Mouse (Mus musculus) liver, embryonic 12.5 days (tissue): ENCODE data around the gene Plekhm3. TPM values are rescaled to one million over a fixed set of nuclear protein-coding genes. Genes with fewer than 3 reads are reported as not detected.

Source experiments
- ATAC-seq: fragments of 200-750 bp; cut with Nextera tagmentation; 2 replicates; pipeline ENCODE4 v1.8.0; 2017; ENCODE audit warnings: moderate number of reproducible peaks, mild to moderate bottlenecking, moderate library complexity
- H3K27ac ChIP-seq: fragments of 300-500 bp; sonication (generic); 2 replicates; pipeline ENCODE4 v1.5.1; 2016; ENCODE audit warnings: mild to moderate bottlenecking
- H3K27me3 ChIP-seq: fragments of 300-500 bp; sonication (generic); replicated peaks from 2 replicates; pipeline ENCODE4 v1.6.1; 2016; ENCODE audit warnings: mild to moderate bottlenecking, moderate library complexity
- H3K36me3 ChIP-seq: fragments of 300-500 bp; sonication (generic); 2 replicates; pipeline ENCODE4 v1.6.1; 2016; ENCODE audit warnings: mild to moderate bottlenecking, moderate library complexity
- H3K4me1 ChIP-seq: fragments of 300-500 bp; sonication (generic); 2 replicates; pipeline ENCODE4 v1.6.1; 2016
- H3K4me2 ChIP-seq: fragments of 300-500 bp; sonication (generic); 2 replicates; pipeline ENCODE4 v1.6.1; 2016; ENCODE audit warnings: mild to moderate bottlenecking, moderate library complexity
- H3K4me3 ChIP-seq: fragments of 300-500 bp; sonication (generic); 2 replicates; pipeline ENCODE4 v1.5.1; 2016; ENCODE audit warnings: mild to moderate bottlenecking, moderate library complexity
- H3K9ac ChIP-seq: fragments of 300-500 bp; sonication (generic); 2 replicates; pipeline ENCODE4 v1.6.1; 2016; ENCODE audit warnings: mild to moderate bottlenecking, moderate library complexity
- H3K9me3 ChIP-seq: fragments of 300-500 bp; sonication (generic); replicated peaks from 2 replicates; pipeline ENCODE4 v1.6.1; 2016; ENCODE audit warnings: mild to moderate bottlenecking, moderate library complexity
- WGBS: fragments of 180-500 bp; shearing (Covaris S2); methylation state at CpG from one replicate; pipeline ENCODE4 v1.1.7; 2016; ENCODE audit not compliant: insufficient replicate concordance; 5-methylcytosine and 5-hydroxymethylcytosine counted together
- polyA plus RNA-seq: library from polyadenylated mRNA; unstranded; fragments of >200 nt; fragmentation: Nextera tagmentation; extraction: Ambion mirVana; gene quantifications from 2 replicates; pipeline ENCODE4 v1.2.1, GENCODE M21; 2016

Plekhm3 gene
- polyA plus RNA-seq, 1 experiment from 2014 or later: 3.8 TPM

DNA sequence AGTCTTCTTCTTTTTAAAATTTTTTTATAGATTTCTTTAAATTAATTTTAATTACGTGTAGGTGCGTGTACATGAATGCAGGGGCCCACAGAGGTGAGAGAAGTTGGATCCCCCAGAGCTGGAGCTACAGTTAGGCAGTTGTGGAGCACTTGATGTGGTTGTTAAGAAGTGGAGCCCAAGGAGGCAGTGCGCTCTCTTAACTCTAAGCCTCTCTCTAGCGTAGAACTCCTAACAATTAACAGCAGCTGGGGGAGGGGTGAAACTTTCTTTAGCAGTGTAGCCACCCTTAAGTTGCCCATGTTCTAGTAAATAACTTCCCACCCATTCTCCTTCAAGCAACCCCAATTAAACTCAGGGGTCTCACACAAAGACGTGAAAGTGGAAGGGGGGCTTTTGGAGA lies 84.7 kb downstream of the Plekhm3 start:
- Histone ChIP-seq H3K9me3 (no peaks in the 10 kb centered on the region), H3K4me2 (no peak overlapping the region), H3K27ac (no peak overlapping the region), H3K4me1 (peaks cover 19% of the 10 kb centered on the region), H3K9ac (no peak overlapping the region), H3K36me3 (no peaks in the 10 kb centered on the region), H3K27me3 (no peaks in the 10 kb centered on the region), H3K4me3 (no peak overlapping the region)
- 79% methylated on average over 5 of the region's 5 CpGs for WGBS
- ATAC-seq: no peak

DNA sequence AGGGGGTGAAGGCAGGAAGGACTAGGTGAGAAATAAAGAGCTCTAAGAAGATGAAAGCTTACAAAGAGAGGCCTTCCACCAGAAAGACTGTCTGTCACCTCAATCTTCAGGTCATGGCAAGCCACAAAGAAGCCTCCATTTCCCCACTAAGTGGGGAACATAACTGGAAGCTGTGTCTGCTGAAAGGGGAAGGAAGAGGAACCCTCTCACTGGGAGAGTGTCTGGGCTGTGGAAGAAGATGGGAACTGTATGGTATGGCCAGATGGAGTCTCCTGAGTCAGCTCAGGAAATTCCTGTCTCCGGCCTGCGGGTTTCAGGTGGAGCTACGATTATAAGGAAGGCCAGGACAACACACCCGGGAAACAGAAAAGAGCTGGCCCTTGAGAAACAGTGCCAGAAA lies 88.9 kb downstream of the Plekhm3 start:
- no peak overlapping the region for H3K27ac ChIP-seq
- H3K27me3 ChIP-seq: no peaks in the 10 kb centered on the region
- 32% methylated on average over 4 of the region's 4 CpGs for WGBS
- ATAC-seq: no peak
- no peaks in the 10 kb centered on the region for H3K9me3 ChIP-seq
- no peaks in the 10 kb centered on the region for H3K36me3 ChIP-seq
- peaks cover 28% of the 10 kb centered on the region for H3K4me1 ChIP-seq
- no peak overlapping the region for H3K9ac ChIP-seq
- H3K4me2 ChIP-seq: no peak overlapping the region
- H3K4me3 ChIP-seq: no peak overlapping the region

DNA sequence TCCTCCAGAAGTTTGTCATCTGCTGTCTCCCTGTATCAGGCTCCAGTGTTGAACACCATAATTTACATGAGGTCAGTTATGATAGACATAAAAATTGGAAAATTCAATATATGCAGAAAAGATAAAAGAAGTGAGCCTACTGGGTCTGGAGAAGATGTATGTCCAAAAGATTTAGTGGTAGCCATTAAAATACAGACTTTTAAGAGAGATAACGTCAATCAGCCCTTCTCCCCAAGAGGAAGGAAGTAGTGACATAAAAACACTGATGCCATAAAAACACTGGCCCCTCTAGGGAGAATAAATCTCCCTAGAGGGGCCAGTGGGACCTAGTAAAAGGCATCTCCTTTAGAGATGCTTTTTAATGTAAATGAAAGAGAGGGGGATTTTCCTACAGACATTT lies 90.5 kb downstream of the Plekhm3 start:
- WGBS: 17% methylated on average over 1 of the region's 1 CpGs
- H3K4me1 ChIP-seq: peaks cover 28% of the 10 kb centered on the region

GRCm38 (mm10) chr1:64860235-64860920 lies 96.2 kb downstream of the Plekhm3 start:
- no peak for ATAC-seq
- WGBS: 85% methylated on average over 11 of the region's 11 CpGs
- Histone ChIP-seq H3K4me1 (no peaks in the 10 kb centered on the region), H3K27ac (no peak overlapping the region), H3K4me2 (no peak overlapping the region), H3K36me3 (no peaks in the 10 kb centered on the region), H3K4me3 (no peak overlapping the region), H3K9ac (no peak overlapping the region), H3K27me3 (no peaks in the 10 kb centered on the region), H3K9me3 (no peaks in the 10 kb centered on the region)

More for the DNA sequence above, 90.5 kb downstream of the Plekhm3 start:
- Histone ChIP-seq H3K36me3 (no peaks in the 10 kb centered on the region), H3K4me2 (no peak overlapping the region), H3K9me3 (no peaks in the 10 kb centered on the region), H3K27ac (no peak overlapping the region), H3K27me3 (no peaks in the 10 kb centered on the region), H3K4me3 (no peak overlapping the region), H3K9ac (no peak overlapping the region)
- no peak for ATAC-seq

DNA sequence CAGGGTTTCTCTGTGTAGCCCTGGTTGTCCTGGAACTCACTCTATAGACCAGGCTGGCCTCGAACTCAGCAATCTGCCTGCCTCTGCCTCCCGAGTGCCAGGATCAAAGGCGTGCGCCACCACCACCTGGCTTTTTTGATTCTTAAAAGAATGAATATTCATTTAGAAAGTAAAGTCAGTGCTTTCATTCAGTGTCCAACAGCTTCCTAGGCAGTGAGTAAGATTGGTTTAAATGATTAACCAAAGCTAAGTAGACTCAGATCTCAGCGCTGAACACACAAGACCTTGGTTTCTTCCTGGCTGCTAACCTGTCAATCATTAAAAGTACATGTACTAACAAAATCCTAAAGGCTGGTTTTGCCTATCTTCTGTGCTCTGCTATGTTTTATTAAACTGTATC lies 96.8 kb downstream of the Plekhm3 start:
- H3K4me1 ChIP-seq: no peaks in the 10 kb centered on the region
- WGBS: 71% methylated on average over 5 of the region's 5 CpGs
- ATAC-seq: no peak
- H3K4me2 ChIP-seq: no peak overlapping the region
- H3K9me3 ChIP-seq: no peaks in the 10 kb centered on the region
- H3K9ac ChIP-seq: no peak overlapping the region
- H3K4me3 ChIP-seq: no peak overlapping the region
- no peak overlapping the region for H3K27ac ChIP-seq
- no peaks in the 10 kb centered on the region for H3K27me3 ChIP-seq
- H3K36me3 ChIP-seq: no peaks in the 10 kb centered on the region

DNA sequence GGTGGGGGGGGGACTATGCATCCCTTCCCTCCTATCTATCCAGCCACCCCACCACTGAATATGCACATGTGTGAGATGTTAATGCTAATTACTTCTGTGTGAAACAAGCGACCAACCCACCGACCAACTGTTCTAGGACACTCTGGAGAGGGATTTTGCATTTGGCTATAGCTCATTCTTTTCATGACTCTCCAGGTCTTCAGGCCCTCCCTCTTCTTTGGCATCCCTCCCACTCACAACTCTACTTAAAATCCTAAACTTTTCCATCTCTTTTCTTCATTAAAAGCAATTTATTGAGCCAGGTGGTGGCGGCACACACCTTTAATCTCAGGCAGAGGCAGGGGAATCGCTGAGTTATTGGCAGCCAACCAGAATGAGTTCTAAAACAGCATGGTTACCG lies 101.8 kb downstream of the Plekhm3 start:
- Histone ChIP-seq H3K27ac (no peak overlapping the region), H3K9ac (no peak overlapping the region), H3K4me2 (no peak overlapping the region), H3K36me3 (no peaks in the 10 kb centered on the region), H3K9me3 (no peaks in the 10 kb centered on the region), H3K27me3 (no peaks in the 10 kb centered on the region), H3K4me3 (no peak overlapping the region), H3K4me1 (peaks cover 7% of the 10 kb centered on the region; the same call in 1 of the 2 replicates)
- 77% methylated on average over 5 of the region's 5 CpGs for WGBS
- ATAC-seq: no peak

DNA sequence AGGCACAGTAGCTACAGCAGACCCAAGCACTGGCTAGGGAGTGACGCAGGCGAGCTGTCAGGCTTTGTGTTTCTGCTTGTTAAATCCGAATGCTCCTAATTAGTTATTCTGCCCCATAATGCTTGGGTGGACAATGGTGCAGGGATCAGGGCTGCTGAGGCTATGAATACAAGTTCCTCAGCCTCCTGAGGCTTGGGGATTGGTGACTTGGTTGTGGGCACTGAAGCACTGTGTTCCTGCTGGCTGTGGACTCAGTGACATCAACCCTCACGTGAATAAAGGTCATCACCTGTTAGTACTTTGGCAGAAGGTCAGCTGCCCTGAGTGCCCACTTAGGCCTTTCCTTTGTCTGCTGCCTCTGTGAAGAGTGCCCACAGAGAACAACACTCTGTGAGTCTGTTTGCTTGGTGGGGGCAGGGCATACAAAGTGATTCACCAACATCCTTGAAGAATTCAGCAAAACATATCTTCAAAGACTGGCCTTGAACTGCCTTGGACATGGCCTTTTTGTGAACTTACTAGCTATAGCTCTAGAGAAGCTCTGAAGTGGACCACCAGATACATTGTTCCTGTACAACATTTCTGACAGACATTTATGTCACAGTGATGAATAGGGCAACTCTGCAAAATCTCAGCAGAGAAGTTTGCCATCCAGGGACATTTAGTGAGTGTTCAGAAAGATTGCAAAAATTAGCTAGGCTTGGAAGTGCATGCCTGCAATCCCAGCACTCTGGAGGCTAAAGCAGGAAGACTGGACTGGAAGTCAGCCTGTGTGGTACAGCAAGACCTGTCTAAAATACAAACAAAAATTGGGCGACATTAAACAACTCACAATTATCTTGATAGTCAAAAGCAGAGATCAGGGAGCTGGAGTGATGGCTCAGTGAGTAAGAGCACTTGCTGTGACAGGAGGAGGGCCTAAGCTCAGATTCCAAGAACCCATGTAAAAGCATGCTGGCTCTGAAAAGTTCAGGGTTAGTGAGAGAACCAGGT lies 102.6 kb downstream of the Plekhm3 start:
- Histone ChIP-seq H3K36me3 (no peaks in the 10 kb centered on the region), H3K4me1 (peaks cover 7% of the 10 kb centered on the region; the same call in 1 of the 2 replicates), H3K4me2 (no peak overlapping the region), H3K9me3 (no peaks in the 10 kb centered on the region), H3K9ac (no peak overlapping the region), H3K27ac (no peak overlapping the region), H3K4me3 (no peak overlapping the region), H3K27me3 (no peaks in the 10 kb centered on the region)
- ATAC-seq: no peak
- WGBS: 65% methylated on average over 5 of the region's 5 CpGs

DNA sequence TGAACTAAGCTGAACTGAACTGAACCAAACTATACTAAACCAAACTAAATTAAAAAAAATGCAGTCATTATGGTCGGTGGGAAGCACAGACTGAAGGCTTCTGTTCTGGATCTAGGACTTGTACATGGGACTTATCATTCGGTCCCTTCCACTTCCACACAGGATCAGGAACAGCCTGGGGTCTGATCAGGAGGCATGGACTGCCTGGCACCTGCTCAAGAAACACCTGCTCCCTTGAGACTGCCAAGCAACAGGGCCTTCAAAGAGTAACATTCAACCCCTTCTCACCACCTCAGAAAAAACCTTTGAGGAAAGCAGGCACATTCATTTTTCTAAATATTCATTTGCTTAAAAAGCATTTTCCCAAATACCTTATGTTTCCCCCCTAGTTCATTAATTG lies 103.4 kb downstream of the Plekhm3 start:
- Histone ChIP-seq H3K27ac (no peak overlapping the region), H3K4me3 (no peak overlapping the region), H3K4me2 (no peak overlapping the region), H3K9me3 (no peaks in the 10 kb centered on the region), H3K27me3 (no peaks in the 10 kb centered on the region), H3K4me1 (peaks cover 7% of the 10 kb centered on the region; the same call in 1 of the 2 replicates), H3K9ac (no peak overlapping the region), H3K36me3 (no peaks in the 10 kb centered on the region)
- WGBS: 62% methylated on average over 2 of the region's 2 CpGs
- no peak for ATAC-seq

GRCm38 (mm10) chr1:64852272-64852671 lies 104.4 kb downstream of the Plekhm3 start:
- H3K4me3 ChIP-seq: no peak overlapping the region
- H3K27me3 ChIP-seq: no peaks in the 10 kb centered on the region
- peak; percentile 49; the same call in 1 of the 2 replicates for ATAC-seq
- H3K9ac ChIP-seq: no peak overlapping the region
- H3K9me3 ChIP-seq: no peaks in the 10 kb centered on the region
- peaks cover 7% of the 10 kb centered on the region for H3K4me1 ChIP-seq
- H3K4me2 ChIP-seq: no peak overlapping the region
- no peaks in the 10 kb centered on the region for H3K36me3 ChIP-seq
- WGBS: 58% methylated on average over 2 of the region's 2 CpGs
- H3K27ac ChIP-seq: no peak overlapping the region

DNA sequence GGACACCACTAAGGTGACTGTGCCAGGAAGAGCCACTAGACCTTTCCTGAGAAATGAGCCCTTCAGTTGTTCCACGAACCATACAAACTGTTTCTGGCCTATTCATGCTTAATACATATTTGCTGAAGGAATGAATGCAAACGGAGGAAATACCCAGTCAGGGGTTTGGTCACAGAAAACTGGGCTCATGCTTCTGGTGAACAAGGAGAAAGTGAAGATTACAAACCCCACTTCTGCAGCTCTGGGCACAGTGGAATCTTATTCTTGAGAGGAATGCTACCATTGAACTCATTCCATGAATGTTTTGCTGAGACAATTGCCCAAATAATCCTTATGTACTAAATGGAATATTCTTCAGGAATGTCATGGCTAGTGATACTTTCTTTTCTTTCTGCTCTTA lies 106.3 kb downstream of the Plekhm3 start:
- WGBS: 56% methylated on average over 2 of the region's 2 CpGs
- Histone ChIP-seq H3K27ac (no peak overlapping the region), H3K4me1 (peaks cover 7% of the 10 kb centered on the region), H3K36me3 (no peaks in the 10 kb centered on the region), H3K4me2 (no peak overlapping the region), H3K9me3 (no peaks in the 10 kb centered on the region), H3K4me3 (no peak overlapping the region), H3K9ac (no peak overlapping the region), H3K27me3 (no peaks in the 10 kb centered on the region)
- ATAC-seq: no peak

DNA sequence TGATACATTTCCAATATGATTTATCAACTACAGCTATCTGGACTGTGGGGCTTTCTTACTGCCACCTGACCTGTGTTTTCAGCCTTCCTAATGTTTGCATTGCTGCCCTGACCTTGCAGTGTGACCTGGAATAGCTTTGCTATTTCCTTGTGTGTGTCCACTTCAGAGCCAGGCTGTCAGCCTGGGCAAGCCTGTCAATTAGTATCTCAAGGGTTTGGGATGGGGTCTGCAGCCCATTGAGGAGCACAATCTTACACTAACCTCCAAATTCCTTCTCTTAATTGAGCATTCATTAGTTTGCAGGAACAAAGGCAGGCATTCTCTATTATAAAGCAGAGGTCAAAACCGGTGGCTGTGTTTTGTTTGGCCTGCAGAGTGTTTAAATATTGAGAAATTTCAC lies 107.6 kb downstream of the Plekhm3 start:
- Histone ChIP-seq H3K4me2 (no peak overlapping the region), H3K9me3 (no peaks in the 10 kb centered on the region), H3K27me3 (no peaks in the 10 kb centered on the region), H3K9ac (no peak overlapping the region), H3K4me1 (peaks cover 7% of the 10 kb centered on the region), H3K36me3 (no peaks in the 10 kb centered on the region), H3K27ac (no peak overlapping the region), H3K4me3 (no peak overlapping the region)
- no peak for ATAC-seq
- 61% methylated on average over 1 of the region's 1 CpGs for WGBS

GRCm38 (mm10) chr1:64848081-64848480 lies 108.5 kb downstream of the Plekhm3 start:
- no peak overlapping the region for H3K27ac ChIP-seq
- H3K9ac ChIP-seq: no peak overlapping the region
- 75% methylated on average over 7 of the region's 7 CpGs for WGBS
- no peaks in the 10 kb centered on the region for H3K27me3 ChIP-seq
- H3K4me3 ChIP-seq: no peak overlapping the region
- peaks cover 7% of the 10 kb centered on the region for H3K4me1 ChIP-seq
- H3K9me3 ChIP-seq: no peaks in the 10 kb centered on the region
- no peaks in the 10 kb centered on the region for H3K36me3 ChIP-seq
- ATAC-seq: no peak
- no peak overlapping the region for H3K4me2 ChIP-seq
